Mouse (Mus musculus) stomach, embryonic 14.5 days (tissue): ENCODE results near the gene Bcap31. TPM values are rescaled to one million over a fixed set of nuclear protein-coding genes. Genes with fewer than 3 reads are reported as not detected.
"Not testable (repeated sequence)": the region's sequence is repeated elsewhere in the genome, so short reads cannot be mapped to it uniquely, and the experiment has no call there.

Experiments used
- ATAC-seq: fragments of 200-750 bp; cut with Nextera tagmentation; 2 replicates; pipeline ENCODE4 v1.8.0; 2017; ENCODE audit warnings: low read depth, moderate TSS enrichment; ENCODE audit not compliant: insufficient number of reproducible peaks, insufficient read depth, low FRiP score
- H3K27ac ChIP-seq: fragments of 300-500 bp; sonication (generic); 2 replicates; pipeline ENCODE4 v1.5.1; 2014; ENCODE audit warnings: mild to moderate bottlenecking, low read length, moderate library complexity, mixed read lengths
- H3K27me3 ChIP-seq: fragments of 300-500 bp; sonication (generic); 2 replicates; pipeline ENCODE4 v1.6.1; 2014; ENCODE audit warnings: low read length, control low read depth, mixed read lengths; ENCODE audit not compliant: control insufficient read depth, insufficient read depth
- H3K36me3 ChIP-seq: fragments of 300-500 bp; sonication (generic); 2 replicates; pipeline ENCODE4 v1.6.1; 2014; ENCODE audit warnings: mild to moderate bottlenecking, control low read depth, low read length, moderate library complexity, mixed read lengths; ENCODE audit not compliant: control insufficient read depth, insufficient read depth
- H3K4me1 ChIP-seq: fragments of 300-500 bp; sonication (generic); 2 replicates; pipeline ENCODE4 v1.6.1; 2014; ENCODE audit warnings: low read length, control low read depth, mixed read lengths; ENCODE audit not compliant: control insufficient read depth, insufficient read depth
- H3K4me2 ChIP-seq: fragments of 300-500 bp; sonication (generic); replicated peaks from 2 replicates; pipeline ENCODE4 v1.6.1; 2014; ENCODE audit warnings: low read depth, low read length, control low read depth
- H3K4me3 ChIP-seq: fragments of 300-500 bp; sonication (generic); 2 replicates; pipeline ENCODE4 v1.5.1; 2014; ENCODE audit warnings: low read depth, low read length, control low read depth
- H3K9ac ChIP-seq: fragments of 300-500 bp; sonication (generic); replicated peaks from 2 replicates; pipeline ENCODE4 v1.6.1; 2014; ENCODE audit warnings: low read depth, mild to moderate bottlenecking, control low read depth, low read length, moderate library complexity, mixed read lengths
- H3K9me3 ChIP-seq: fragments of 300-500 bp; sonication (generic); 2 replicates; pipeline ENCODE4 v1.6.1; 2016; ENCODE audit warnings: low read depth, low read length, control low read depth; ENCODE audit not compliant: control insufficient read depth
- WGBS: fragments of 180-500 bp; shearing (Covaris S2); extraction: QIAGEN DNeasy Blood & Tissue Kit; methylation state at CpG from one replicate; pipeline ENCODE4 v1.1.7; 2014; 5-methylcytosine and 5-hydroxymethylcytosine counted together
- polyA plus RNA-seq: library from polyadenylated mRNA; unstranded; fragments of >200 nt; fragmentation: Nextera tagmentation; extraction: Ambion mirVana; gene quantifications from 2 replicates; pipeline ENCODE4 v1.2.1, GENCODE M21; 2014

Bcap31 gene
- polyA plus RNA-seq, result 254 and 260 TPM in 2 replicates

DNA sequence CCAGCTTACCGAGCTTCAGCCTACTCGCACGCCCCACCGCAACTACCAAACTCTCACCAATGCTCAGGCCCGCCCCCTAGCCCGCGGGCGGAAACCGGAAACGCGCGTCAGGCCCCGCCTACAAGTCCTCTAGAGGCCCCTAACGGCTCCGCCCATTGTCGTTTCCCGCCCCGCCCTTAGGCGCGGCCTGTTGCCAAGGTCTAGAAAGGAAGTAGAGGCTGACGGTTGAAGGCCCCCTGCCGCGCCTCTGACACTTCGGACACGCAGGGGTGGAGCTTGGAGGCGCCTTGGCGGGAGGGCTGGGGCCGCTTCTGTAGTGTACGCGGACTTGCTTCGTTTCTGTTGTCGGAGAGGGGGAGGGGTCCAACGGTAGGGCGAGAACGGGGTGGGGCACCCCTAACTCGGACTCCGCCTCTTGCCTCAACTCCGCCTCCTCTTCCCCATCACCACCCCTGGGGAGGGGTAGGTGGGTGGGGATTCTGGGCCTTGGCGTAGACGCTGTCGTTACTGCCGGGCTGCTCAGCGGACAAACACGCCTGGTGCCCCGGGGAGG is at the start of gene Bcap31, which contains the start of gene Abcd1:
Bcap31 (minus strand) TSS at position 67 of the 553 bp plus-strand sequence.
Abcd1 (plus strand) TSS at position 489 of the 553 bp plus-strand sequence.
- peak within 1 kb of the TSS; percentile 65 for H3K4me2 ChIP-seq
- H3K27me3 ChIP-seq, result no peaks in the 10 kb centered on the region
- no peaks in the 10 kb centered on the region; the same call in 1 of the 2 replicates for H3K36me3 ChIP-seq
- no peaks in the 10 kb centered on the region for H3K9me3 ChIP-seq
- H3K4me1 ChIP-seq, result peaks cover 14% of the 10 kb centered on the region; the same call in 1 of the 2 replicates
- WGBS, result 24% methylated on average over 44 of the region's 45 CpGs
- H3K27ac ChIP-seq, result peak within 1 kb of the TSS; percentile 86
- ATAC-seq, result peak; percentile 93
- H3K4me3 ChIP-seq, result peak within 1 kb of the TSS; percentile 50
- peak within 1 kb of the TSS; percentile 53 for H3K9ac ChIP-seq

DNA sequence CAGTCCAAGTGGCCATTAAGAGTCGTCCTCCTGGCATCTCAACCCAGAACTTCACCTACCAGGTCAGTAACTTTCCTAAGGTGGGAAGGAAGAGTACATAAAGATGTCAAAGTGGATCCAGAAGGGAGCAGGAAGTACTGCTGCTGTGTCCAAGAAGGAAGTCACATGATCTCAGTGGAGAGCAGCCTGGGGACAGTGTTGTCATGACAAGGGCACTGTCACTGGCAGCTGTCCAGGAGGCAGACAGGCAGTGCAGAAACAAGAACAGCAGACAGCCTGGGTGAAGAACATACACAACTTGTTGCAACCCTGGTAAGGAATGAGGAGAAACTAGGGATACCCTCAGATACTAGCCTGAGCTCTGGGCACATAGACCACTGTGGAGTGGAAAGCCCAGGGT is 49.3 kb upstream of the Bcap31 start:
- Histone ChIP-seq H3K4me2 (no peak overlapping the region), H3K9ac (no peak overlapping the region), H3K27ac (no peak overlapping the region), H3K27me3 (no peaks in the 10 kb centered on the region), H3K36me3 (no peaks in the 10 kb centered on the region), H3K9me3 (no peaks in the 10 kb centered on the region), H3K4me3 (no peak overlapping the region), H3K4me1 (no peaks in the 10 kb centered on the region)
- WGBS, result 79% methylated on average over 1 of the region's 1 CpGs
- ATAC-seq, result no peak

DNA sequence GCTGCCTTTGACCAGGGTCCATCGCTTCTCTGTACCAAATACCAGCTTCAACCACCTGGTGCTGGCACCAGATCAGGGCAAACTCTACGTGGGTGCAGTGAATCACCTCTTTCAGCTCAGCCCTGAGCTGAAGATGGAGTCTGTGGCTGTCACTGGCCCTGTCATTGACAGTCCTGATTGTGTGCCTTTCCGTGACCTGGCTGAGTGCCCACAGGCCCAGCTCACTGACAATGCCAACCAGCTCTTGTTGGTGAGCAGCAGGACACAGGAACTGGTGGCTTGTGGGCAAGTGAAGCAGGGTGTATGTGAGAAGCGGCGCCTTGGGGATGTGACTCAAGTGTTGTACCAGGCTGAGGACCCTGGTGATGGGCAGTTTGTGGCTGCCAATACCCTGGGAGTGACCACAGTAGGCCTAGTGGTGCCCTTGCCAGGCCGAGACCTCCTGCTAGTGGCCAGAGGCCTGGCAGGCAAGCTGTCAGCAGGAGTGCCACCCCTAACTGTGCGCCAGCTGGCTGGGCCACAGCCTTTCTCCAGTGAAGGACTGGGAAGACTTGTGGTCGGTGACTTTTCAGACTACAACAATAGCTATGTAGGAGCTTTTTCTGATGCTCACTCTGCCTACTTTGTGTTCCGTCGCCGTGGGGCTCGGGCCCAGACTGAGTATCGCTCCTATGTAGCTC is 42.8 kb upstream of the Bcap31 start:
- no peak overlapping the region for H3K9ac ChIP-seq
- WGBS, result 89% methylated on average over 13 of the region's 13 CpGs
- H3K4me3 ChIP-seq, result no peak overlapping the region
- H3K27me3 ChIP-seq, result no peaks in the 10 kb centered on the region
- no peak for ATAC-seq
- no peak overlapping the region for H3K27ac ChIP-seq
- H3K9me3 ChIP-seq, result no peaks in the 10 kb centered on the region
- H3K4me1 ChIP-seq, result no peaks in the 10 kb centered on the region
- no peaks in the 10 kb centered on the region for H3K36me3 ChIP-seq
- no peak overlapping the region for H3K4me2 ChIP-seq

DNA sequence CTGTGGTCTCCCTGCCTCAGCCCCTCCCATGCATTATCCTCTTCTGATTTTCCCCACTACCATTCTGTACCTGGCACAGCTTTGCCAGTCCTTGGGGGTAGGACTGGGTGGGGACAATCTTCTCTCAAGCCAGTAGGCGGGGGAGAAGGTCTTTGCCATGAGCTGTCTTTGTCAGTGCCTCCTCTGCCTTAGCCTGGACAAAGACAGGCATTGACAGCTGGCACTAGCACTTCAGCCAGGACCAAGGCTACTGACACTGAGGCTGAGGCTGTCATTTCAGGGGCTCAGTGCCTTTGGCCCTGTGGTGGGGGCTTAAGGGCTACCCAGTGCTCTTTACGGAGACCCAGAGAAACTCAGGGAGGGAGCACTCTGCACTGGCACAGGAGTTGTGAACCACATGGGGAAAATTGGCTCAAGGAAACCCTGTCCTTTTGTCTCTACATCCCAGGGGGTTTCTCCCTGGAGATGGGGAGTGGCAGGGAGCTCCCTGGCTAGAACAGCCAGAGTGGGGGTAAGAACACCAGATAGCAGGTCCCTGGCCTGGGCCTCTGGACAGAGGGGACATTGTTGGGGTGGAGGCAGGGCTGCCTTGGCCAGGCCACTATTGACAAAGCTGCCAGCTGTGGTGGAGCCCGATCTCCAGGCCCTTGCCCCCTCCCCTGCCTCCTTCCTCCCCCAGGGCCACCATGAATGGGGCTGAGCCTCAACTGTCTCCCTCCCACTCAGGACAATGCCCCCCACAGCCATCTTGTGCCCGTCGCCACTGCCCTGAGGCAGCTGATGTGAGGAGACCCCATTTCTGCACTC is 40.6 kb upstream of the Bcap31 start, which contains the start of gene Plxnb3:
Plxnb3 (plus strand) TSS at position 757 of the 807 bp plus-strand sequence.
- WGBS, result 76% methylated on average over 5 of the region's 5 CpGs

DNA sequence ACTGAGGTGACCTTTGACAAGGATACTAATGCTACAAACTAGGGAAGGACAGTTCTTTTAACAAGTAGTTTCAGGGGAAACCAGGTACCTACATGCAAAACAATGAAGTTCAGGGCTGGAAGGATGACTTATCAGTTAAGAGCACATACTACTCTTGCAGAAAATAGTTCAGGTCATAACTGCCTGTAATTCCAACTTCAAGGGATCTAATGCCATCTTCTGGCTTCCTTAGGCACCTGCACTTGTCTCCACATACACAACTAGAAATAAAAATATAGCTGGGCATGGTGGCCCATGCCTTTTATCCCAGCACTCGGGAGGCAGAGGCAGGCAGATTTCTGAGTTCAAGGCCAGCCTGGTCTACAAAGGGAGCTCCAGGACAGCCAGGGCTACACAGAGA is 33.0 kb upstream of the Bcap31 start:
- H3K27ac ChIP-seq, result no peak overlapping the region
- 94% methylated on average over 1 of the region's 1 CpGs for WGBS
- H3K9me3 ChIP-seq, result no peaks in the 10 kb centered on the region
- no peaks in the 10 kb centered on the region for H3K36me3 ChIP-seq
- ATAC-seq, result no peak
- no peaks in the 10 kb centered on the region for H3K4me1 ChIP-seq
- H3K27me3 ChIP-seq, result no peaks in the 10 kb centered on the region
- no peak overlapping the region for H3K9ac ChIP-seq
- no peak overlapping the region for H3K4me3 ChIP-seq
- H3K4me2 ChIP-seq, result no peak overlapping the region

More for the DNA sequence above, 40.6 kb upstream of the Bcap31 start, which contains the start of gene Plxnb3:
- H3K4me3 ChIP-seq, result no peak within 1 kb of the TSS
- H3K9me3 ChIP-seq, result no peaks in the 10 kb centered on the region
- no peaks in the 10 kb centered on the region for H3K36me3 ChIP-seq
- H3K4me1 ChIP-seq, result no peaks in the 10 kb centered on the region
- ATAC-seq, result no peak
- no peak within 1 kb of the TSS for H3K27ac ChIP-seq
- H3K9ac ChIP-seq, result no peak within 1 kb of the TSS
- no peaks in the 10 kb centered on the region for H3K27me3 ChIP-seq
- no peak within 1 kb of the TSS for H3K4me2 ChIP-seq

DNA sequence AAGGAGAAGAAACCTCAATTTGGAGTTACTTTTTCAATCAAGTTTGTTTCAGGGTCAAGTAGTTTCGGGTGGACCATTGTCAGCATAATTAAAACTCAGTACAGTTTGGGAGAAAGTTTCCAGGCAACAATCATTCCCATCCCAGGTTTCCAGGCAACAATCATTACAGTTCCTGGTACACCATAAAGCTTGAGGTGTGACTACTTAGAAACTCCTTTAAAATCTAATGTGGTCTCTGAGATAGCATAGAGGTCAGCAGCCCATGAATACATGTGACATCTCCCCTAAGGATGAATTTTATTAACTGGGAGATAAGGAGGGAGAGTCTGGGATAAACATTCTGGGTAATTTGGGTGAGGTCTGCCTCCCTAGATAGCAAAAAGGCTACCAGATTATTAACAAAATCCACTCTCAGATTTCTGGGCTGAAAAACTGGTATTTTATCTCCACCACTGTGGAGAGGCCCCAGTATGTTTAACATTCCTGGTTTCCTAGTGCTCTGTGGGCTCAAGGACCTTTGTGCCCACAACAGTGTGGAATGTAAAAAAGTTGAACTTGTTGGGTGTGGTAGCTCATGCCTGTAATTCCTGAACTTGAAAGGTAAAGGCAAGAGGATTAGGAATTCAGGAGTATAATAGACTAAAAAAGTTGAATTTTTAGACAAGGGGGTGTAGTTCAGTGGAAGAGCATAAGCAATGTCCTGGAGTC is 29.0 kb upstream of the Bcap31 start:
- Histone ChIP-seq H3K9me3 (no peaks in the 10 kb centered on the region), H3K4me1 (no peaks in the 10 kb centered on the region), H3K36me3 (no peaks in the 10 kb centered on the region), H3K27ac (no peak overlapping the region), H3K9ac (no peak overlapping the region), H3K4me3 (no peak overlapping the region), H3K4me2 (no peak overlapping the region), H3K27me3 (no peaks in the 10 kb centered on the region)
- 0 out of 2 replicates have a peak, but pooled peaks have one; percentile 42 for ATAC-seq
- 70% methylated on average over 1 of the region's 1 CpGs for WGBS

DNA sequence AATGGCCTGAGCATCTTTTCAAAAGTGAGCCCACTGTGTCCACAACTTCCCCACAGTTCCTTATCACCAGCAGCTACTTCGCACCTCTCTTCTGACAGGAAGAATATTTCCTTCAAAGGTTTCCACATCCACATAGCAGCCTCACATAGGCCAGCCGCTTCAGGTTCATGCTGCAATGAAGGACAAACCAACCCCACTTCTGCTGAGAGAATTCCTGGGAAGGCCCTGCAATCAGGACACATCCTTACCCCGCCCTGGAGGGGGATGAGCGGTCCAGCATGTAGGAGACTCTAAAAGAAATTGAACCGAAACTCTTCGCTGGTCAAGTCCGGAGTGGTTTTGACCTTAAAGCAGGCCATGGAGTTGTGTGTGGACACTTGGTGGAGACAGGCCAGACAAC is 23.9 kb upstream of the Bcap31 start:
- not testable (repeated sequence) for H3K9ac ChIP-seq, ATAC-seq, H3K4me1 ChIP-seq, H3K27me3 ChIP-seq, H3K27ac ChIP-seq, H3K4me2 ChIP-seq, H3K36me3 ChIP-seq, H3K4me3 ChIP-seq, H3K9me3 ChIP-seq
- 90% methylated on average over 7 of the region's 7 CpGs for WGBS

DNA sequence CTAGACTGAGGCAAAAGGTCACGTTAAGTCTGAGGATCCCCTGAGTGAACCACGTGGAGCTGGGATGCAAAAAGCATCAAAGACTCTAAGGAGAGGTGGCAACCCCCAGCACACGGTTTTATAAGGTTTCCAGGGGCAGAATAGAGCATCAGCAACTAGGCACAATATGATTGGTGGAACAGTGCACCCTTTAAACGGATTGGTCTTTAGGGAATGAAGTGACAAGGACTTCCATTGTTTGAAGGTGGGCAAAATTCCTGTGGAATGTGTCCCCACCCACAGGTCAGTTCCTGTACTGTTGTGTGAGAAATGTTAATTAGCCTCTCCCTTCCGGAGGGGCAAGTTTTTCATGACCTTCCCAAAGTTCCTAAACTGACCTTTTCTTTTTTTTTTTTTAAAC is 23.2 kb upstream of the Bcap31 start:
- ATAC-seq, result no peak
- Histone ChIP-seq H3K9me3 (no peaks in the 10 kb centered on the region), H3K36me3 (no peaks in the 10 kb centered on the region), H3K4me2 (no peak overlapping the region), H3K27me3 (no peaks in the 10 kb centered on the region), H3K4me1 (no peaks in the 10 kb centered on the region), H3K9ac (no peak overlapping the region), H3K27ac (no peak overlapping the region), H3K4me3 (no peak overlapping the region)
- WGBS, result 78% methylated on average over 5 of the region's 5 CpGs
